Mouse (Mus musculus) heart, adult 9 months (tissue): ENCODE data around the gene Ralgapb.
"Not testable (repeated sequence)": the region's sequence is repeated elsewhere in the genome, so short reads cannot be mapped to it uniquely, and the experiment has no call there.

Experiments
- DNase-seq, 2 experiments: peaks; one replicate each; pipeline ENCODE4 v3.0.0; 2022; ENCODE audit warnings: low spot score in 2 of 2

Ralgapb gene

GRCm38 (mm10) chr2:158409595-158410021 lies at the start of gene Ralgapb:
Gene Ralgapb, plus strand, starts transcription at chr2:158409848.
- DNase-seq = peak; percentile 99

GRCm38 (mm10) chr2:158360873-158361677 lies 48.6 kb upstream of the Ralgapb start:
- DNase-seq = peak; percentile 72 to 82

GRCm38 (mm10) chr2:158361678-158362320 lies 47.8 kb upstream of the Ralgapb start:
- no peak for DNase-seq

DNA sequence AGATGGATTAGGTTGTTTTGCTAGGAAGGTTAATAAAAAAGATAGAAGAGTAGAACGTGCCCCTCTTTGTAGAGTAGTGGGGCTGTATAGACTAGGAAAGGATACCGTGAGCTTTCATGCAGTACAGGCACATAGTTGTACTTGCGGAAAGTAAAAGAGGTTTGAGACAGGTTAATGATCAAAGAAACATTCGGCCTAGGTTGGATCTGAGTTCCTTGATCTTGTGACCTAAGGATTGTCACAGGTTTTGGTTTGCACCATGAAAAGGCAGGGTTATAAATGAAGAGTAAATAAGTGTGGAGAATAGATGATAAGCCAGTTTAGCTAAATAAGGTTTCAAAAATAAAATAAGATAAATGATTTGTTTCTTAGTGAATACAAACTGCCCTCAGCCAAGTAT lies 45.5 kb upstream of the Ralgapb start:
- no peak for DNase-seq

- DNase-seq = no peak
These were observed 44.4 kb upstream of the Ralgapb start for GRCm38 (mm10) chr2:158365099-158365850.

DNA sequence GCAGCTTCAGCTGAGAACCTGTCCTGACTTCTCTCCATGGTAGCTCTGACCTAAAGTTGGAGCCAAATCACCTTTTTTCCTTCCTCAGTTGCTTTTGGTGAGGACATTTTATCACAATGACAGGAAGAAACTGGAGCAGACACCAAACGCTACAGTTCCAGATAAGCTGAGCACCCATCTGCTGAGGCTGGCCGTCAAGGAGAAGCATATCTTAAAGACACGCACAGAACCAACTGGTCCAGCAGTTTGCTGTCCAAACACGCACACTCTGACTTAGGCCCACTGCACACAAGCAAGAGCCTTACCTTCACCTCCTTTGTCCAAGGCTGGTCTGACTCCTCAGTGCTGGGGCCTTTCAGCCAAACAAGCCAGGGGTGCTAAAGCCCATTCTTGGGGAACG lies 42.0 kb upstream of the Ralgapb start:
- DNase-seq = no peak

DNA sequence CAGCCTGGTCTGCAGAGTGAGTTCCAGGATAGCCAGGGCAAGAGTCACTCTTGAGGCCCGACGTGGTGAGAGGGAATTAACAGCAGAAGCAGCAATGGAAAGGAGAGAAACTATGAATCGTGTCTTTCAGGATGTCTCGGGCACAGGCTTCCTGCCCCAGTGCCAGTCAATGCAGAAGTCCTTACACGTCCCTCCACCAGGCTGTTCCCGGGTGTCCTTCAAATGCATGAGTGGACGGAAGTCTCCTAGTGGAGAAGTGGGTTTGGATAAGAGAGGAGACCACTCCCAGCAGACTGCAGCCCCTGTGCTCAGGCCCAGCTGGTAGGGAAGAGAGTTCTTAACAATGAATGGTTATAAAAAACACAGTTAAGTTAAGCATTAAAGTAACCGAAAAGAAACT lies 41.3 kb upstream of the Ralgapb start:
- DNase-seq = no peak

GRCm38 (mm10) chr2:158369474-158370172 lies 40.0 kb upstream of the Ralgapb start:
- DNase-seq = no peak

- no peak for DNase-seq
These were observed 39.5 kb upstream of the Ralgapb start for GRCm38 (mm10) chr2:158370173-158370550.

GRCm38 (mm10) chr2:158373061-158373460 lies 36.6 kb upstream of the Ralgapb start:
- no peak for DNase-seq

DNA sequence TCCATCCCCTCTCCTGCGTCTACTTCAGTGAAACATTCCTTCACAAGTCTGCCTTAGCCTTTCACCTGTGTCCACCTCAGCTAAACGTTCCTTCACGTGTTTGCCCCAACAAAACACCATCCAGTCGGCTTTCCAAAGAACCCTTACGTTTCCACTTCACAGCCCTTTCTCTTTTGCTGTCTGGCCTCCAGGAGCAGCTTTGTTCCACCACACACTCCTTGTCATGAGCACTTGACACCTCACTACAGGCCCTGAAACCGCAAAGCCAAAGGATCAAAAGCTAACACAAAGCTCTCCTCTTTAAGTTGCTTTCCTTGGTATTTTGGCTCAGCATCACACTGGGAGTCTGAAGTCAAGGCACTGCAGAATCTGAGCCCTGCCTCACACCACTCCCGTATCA lies 36.1 kb upstream of the Ralgapb start:
- DNase-seq = no peak

- DNase-seq = no peak
These were observed 34.1 kb upstream of the Ralgapb start, which contains the start of gene Snhg11 for GRCm38 (mm10) chr2:158375443-158376122. Gene Snhg11, plus strand, starts transcription at chr2:158375638.

- no peak for DNase-seq
These were observed 33.4 kb upstream of the Ralgapb start for GRCm38 (mm10) chr2:158376123-158376687.

DNA sequence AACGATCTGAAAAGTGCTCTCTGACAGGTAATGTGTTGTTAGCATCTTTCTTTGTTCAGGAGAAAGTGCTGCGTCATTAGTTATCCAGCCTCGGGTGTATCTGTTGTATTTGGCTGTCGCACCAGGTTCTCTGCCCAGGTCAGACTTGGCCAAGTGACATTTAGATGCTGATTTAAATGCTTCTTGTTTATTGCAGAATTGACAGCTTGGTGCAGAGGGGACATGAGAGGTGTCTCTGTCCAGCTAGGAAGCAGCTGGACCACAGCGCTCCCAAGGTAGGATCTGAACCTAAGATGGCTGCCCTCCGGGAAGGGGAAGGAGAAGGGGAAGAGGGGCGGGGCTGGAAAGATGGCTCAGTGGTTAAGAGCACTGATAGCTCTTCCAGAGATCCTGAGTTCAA lies 32.9 kb upstream of the Ralgapb start:
- DNase-seq = no peak

DNA sequence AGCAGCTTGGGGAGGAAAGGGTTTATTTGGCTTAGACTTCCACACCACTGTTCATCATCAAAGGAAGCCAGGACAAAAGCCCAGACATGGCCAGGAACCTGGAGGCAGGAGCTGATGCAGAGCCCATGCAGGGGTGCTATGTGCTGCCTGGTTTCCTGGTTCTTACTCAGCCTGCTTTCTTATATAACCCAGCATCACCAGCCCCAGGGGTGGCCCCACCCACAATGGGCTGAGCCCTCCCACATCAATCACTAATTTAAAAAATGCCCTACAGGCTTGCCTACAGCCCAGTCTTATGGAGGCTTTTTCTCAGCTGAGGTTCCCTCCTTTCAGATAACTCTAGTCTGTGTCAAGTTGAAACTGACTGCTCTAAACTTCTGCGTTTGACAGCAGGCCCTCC lies 31.8 kb upstream of the Ralgapb start:
- DNase-seq = no peak

DNA sequence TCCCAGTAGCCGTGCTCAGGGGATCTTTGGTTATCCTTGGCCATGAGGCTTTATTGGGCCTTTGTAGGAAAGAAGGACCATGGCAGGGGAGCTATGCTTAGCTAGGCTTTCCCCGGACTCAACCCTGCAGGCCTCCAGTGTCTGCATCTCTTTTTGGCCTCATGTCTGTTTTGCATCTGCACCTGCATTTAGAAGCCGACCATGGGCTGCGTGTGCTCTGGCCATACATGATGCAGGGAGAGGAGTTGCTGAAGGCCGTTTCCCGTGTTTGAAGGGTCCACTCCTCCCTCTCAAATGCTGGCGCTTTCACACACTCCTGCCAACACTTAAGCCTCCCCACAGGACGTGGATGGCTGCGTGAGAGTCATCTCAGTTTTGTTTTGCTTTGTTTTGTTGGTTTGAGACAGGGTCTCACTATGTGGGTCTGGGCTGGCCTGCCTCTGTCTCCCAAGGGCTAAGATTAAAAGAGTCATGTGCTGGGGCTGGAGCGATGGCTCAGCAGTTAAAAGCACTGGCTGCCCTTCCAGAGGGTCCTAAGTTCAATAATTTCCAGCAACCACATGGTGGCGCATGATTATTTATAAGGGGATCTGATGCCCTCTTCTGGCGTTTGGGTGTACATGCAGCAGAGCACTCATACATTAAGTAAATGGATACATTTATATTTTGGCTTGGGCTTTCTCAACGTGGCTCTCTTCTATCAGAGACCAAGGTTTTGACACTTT lies 30.1 kb upstream of the Ralgapb start:
- peak; percentile 17 to 35 for DNase-seq

- no peak for DNase-seq
These were observed 23.6 kb upstream of the Ralgapb start for GRCm38 (mm10) chr2:158386072-158386471.

GRCm38 (mm10) chr2:158389421-158389820 lies 20.2 kb upstream of the Ralgapb start:
- no peak for DNase-seq

GRCm38 (mm10) chr2:158396369-158396768 lies 13.3 kb upstream of the Ralgapb start:
- no peak for DNase-seq

DNA sequence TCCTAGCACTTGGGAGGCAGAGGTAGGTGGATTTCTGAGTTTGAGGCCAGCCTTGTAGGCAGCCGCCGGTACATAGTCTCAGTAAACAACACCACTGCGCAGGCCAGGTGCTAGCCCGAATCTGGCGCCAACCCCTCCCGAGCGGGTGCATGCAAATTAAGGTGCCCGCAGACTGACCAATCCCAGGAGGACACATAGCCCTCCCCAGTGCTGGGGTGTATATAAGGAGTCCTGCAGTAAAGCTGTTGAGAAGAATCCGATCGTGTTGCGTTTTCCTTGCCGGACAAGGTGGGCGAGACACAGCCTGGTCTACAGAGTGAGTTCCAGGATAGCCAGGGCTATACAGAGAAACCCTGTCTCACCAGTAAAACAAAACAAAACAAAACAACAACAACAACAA lies 12.5 kb upstream of the Ralgapb start:
- DNase-seq = not testable (repeated sequence)
